Mouse (Mus musculus) brain, embryonic 14.5 days (tissue): Measurements from ENCODE around the gene Prkag2.

Experiments
- CTCF ChIP-seq: fragments of 200-500 bp; IDR thresholded peaks from 2 replicates; pipeline ENCODE4 v1.5.1; 2012; ENCODE audit warnings: inconsistent platforms, mild to moderate bottlenecking, moderate library complexity, borderline replicate concordance; ENCODE audit not compliant: insufficient read depth, insufficient read length; ENCODE audit errors: extremely low read depth
- POLR2A ChIP-seq: fragments of 200-500 bp; IDR thresholded peaks from 2 replicates; pipeline ENCODE4 v1.6.1; 2012; ENCODE audit warnings: mild to moderate bottlenecking, inconsistent platforms, borderline replicate concordance; ENCODE audit not compliant: poor library complexity, insufficient read depth, insufficient read length, severe bottlenecking; ENCODE audit errors: extremely low read depth

DNA sequence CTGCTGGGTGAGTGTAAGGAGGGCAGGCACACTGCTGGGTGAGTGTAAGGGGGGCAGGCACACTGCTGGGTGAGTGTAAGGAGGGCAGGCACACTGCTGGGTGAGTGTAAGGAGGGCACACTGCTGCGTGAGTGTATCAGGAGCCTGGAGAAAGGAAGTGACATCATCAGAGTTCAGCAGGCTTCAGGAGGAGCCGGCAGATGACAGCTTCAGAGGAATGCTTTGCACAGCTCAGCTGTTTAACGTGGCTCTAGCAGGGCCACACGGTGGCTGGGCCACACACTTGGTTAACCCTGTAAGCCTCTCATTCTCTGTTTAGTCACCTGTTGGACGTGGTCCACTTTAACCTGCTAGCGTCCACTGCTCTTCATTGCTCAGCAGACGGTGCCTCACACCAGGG is 16.6 kb downstream of the Prkag2 start:
- TF ChIP-seq CTCF (no peak), POLR2A (no peak)
